Mouse (Mus musculus): ENCODE measurements at regions not wholly inside any gene's neighbourhood (a gene's known extent, or its start where the extent isn't known, plus 50 kb on each side); places are given as distances from the start of the nearest gene placed in this dataset.

DNA sequence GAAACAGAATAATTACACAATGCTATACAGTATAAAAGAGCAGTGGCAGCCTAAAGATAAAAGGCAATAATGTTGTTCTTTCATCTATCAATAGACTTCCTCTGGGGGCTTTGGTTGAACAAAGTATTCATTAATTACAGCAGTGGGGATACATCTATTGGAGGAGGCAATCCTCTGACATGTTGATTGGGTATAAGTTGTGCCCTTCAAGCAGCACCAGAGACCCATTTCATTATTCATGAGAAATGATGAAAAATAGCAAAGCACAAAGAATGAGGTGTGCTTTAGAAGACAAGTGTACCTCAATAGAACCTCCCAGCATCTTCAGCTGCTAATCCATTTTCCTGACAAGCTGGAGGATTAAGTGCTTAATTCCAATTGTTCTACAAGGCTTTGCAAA, 1444.7 kb upstream of the Flrt2 start:
- no peak overlapping the region for H3K27ac ChIP-seq (ENCODE audit: low read length)
- no peak for ATAC-seq
- no peaks in the 10 kb centered on the region for H3K4me1 ChIP-seq (replicated peaks; ENCODE audit: control insufficient read depth, insufficient read depth, low read length)
- no peaks in the 10 kb centered on the region for H3K9me3 ChIP-seq (ENCODE audit: control insufficient read depth, low read length)
- no peaks in the 10 kb centered on the region for H3K36me3 ChIP-seq (ENCODE audit: control insufficient read depth, insufficient read depth)
- no peak overlapping the region for H3K9ac ChIP-seq (replicated peaks; ENCODE audit: low read depth, low read length)
- no peak overlapping the region for H3K4me2 ChIP-seq (ENCODE audit: low read length)
- H3K27me3 ChIP-seq (replicated peaks; ENCODE audit: control insufficient read depth, insufficient read depth, low read length) = no peaks in the 10 kb centered on the region
- no peak overlapping the region for H3K4me3 ChIP-seq (replicated peaks; ENCODE audit: low read length)

DNA sequence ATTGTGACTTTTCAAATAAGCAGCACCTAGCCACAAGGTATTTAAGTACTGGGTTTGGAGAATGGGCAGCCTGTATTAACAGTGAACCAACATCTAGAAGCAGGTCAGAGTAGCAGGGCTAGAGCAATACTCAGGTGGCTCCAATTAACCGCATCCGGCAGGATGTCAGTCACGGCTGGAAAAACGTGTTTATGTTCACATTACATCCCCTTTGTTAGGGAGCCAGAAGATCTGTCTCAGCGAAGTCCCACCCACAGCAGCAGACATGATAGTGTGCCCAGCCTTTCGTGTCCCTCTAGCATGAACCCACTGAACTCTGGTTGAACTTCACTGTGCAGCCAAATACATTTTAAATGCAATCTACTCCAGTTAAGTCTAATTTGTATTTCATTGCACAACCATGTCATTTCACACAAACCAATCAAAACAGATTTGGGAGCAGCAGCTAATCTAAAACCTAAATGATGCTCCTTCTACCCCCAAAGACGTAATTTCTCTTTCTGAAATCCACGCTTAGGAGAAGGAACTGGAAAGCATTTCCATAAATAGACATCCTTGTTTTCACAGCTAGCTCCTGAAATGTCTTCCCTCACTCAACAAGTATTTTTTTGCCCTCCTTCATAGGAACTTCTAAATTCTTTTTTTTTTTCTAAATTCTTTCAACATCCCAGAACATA, 1438.9 kb upstream of the Flrt2 start:
- no peaks in the 10 kb centered on the region for H3K27me3 ChIP-seq (replicated peaks; ENCODE audit: control insufficient read depth, insufficient read depth, low read length)
- no peak overlapping the region for H3K4me2 ChIP-seq (ENCODE audit: low read length)
- no peak for ATAC-seq
- no peaks in the 10 kb centered on the region for H3K9me3 ChIP-seq (ENCODE audit: control insufficient read depth, low read length)
- no peak overlapping the region for H3K9ac ChIP-seq (replicated peaks; ENCODE audit: low read depth, low read length)
- no peak overlapping the region for H3K27ac ChIP-seq (ENCODE audit: low read length)
- WGBS = 61% methylated on average over 8 of the region's 8 CpGs
- no peak overlapping the region for H3K4me3 ChIP-seq (replicated peaks; ENCODE audit: low read length)
- no peaks in the 10 kb centered on the region for H3K4me1 ChIP-seq (replicated peaks; ENCODE audit: control insufficient read depth, insufficient read depth, low read length)
- H3K36me3 ChIP-seq (ENCODE audit: control insufficient read depth, insufficient read depth) = no peaks in the 10 kb centered on the region

- Histone ChIP-seq H3K36me3 (ENCODE audit: control insufficient read depth, insufficient read depth) (no peaks in the 10 kb centered on the region), H3K9ac (replicated peaks; ENCODE audit: low read depth, low read length) (no peak overlapping the region), H3K4me3 (replicated peaks; ENCODE audit: low read length) (no peak overlapping the region), H3K9me3 (ENCODE audit: control insufficient read depth, low read length) (no peaks in the 10 kb centered on the region), H3K4me1 (replicated peaks; ENCODE audit: control insufficient read depth, insufficient read depth, low read length) (no peaks in the 10 kb centered on the region), H3K27me3 (replicated peaks; ENCODE audit: control insufficient read depth, insufficient read depth, low read length) (no peaks in the 10 kb centered on the region), H3K27ac (ENCODE audit: low read length) (no peak overlapping the region), H3K4me2 (ENCODE audit: low read length) (no peak overlapping the region)
- ATAC-seq = no peak
- WGBS = 86% methylated on average over 2 of the region's 2 CpGs
Measured at GRCm38 (mm10) chr12:94280946-94281345, 1411.1 kb upstream of the Flrt2 start.

DNA sequence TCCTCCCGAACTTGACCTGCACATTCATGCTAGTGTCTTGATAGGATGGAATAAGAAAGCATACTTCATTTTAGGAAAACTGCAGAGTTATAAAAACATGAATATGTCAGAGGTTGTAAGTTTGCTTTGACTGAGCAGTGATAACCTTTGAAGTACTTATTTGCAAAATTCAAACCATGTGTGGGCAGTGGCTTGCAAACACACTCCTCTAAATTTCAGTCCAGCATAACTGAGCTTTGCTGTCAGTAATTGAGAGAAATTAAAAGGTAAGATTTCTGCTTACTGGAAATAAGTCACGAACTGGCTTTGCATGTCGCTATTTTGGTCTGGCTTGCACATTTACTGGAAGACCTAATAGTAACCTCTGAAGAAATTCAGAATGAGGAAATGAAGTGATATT, 1409.1 kb upstream of the Flrt2 start:
- H3K27me3 ChIP-seq (replicated peaks; ENCODE audit: control insufficient read depth, insufficient read depth, low read length) = no peaks in the 10 kb centered on the region
- no peak for ATAC-seq
- no peak overlapping the region for H3K9ac ChIP-seq (replicated peaks; ENCODE audit: low read depth, low read length)
- no peak overlapping the region for H3K4me2 ChIP-seq (ENCODE audit: low read length)
- H3K36me3 ChIP-seq (ENCODE audit: control insufficient read depth, insufficient read depth) = no peaks in the 10 kb centered on the region
- no peaks in the 10 kb centered on the region for H3K9me3 ChIP-seq (ENCODE audit: control insufficient read depth, low read length)
- no peak overlapping the region for H3K27ac ChIP-seq (ENCODE audit: low read length)
- H3K4me1 ChIP-seq (replicated peaks; ENCODE audit: control insufficient read depth, insufficient read depth, low read length) = no peaks in the 10 kb centered on the region
- 94% methylated on average over 3 of the region's 3 CpGs for WGBS
- H3K4me3 ChIP-seq (replicated peaks; ENCODE audit: low read length) = no peak overlapping the region

GRCm38 (mm10) chr12:94283572-94283971, 1408.5 kb upstream of the Flrt2 start:
- WGBS = 84% methylated on average over 3 of the region's 3 CpGs
- Histone ChIP-seq H3K4me2 (ENCODE audit: low read length) (no peak overlapping the region), H3K36me3 (ENCODE audit: control insufficient read depth, insufficient read depth) (no peaks in the 10 kb centered on the region), H3K9me3 (ENCODE audit: control insufficient read depth, low read length) (no peaks in the 10 kb centered on the region), H3K27ac (ENCODE audit: low read length) (no peak overlapping the region), H3K27me3 (replicated peaks; ENCODE audit: control insufficient read depth, insufficient read depth, low read length) (no peaks in the 10 kb centered on the region), H3K4me3 (replicated peaks; ENCODE audit: low read length) (no peak overlapping the region), H3K9ac (replicated peaks; ENCODE audit: low read depth, low read length) (no peak overlapping the region), H3K4me1 (replicated peaks; ENCODE audit: control insufficient read depth, insufficient read depth, low read length) (no peaks in the 10 kb centered on the region)
- no peak for ATAC-seq

GRCm38 (mm10) chr12:94297864-94298263, 1394.2 kb upstream of the Flrt2 start:
- no peak overlapping the region for H3K4me3 ChIP-seq (replicated peaks; ENCODE audit: low read length)

DNA sequence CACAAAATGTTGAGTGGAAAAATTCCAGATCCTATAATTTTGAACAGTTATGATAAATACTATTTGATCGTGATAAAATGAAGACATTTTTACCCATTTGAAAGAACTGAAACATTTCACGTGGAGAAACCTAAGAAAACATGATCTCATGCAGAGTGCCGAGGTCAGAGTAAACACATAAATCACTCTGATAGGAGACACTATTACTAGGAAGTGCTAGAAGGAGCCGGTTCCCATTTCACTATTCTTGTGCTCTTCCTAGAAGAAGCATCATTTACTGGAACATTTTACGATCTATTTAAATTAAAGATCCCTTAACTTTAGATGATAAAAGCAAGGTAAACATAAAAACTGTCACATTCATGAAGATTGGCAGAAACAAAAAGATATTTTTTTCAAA, 1359.7 kb upstream of the Flrt2 start:
- no peaks in the 10 kb centered on the region for H3K9me3 ChIP-seq (ENCODE audit: control insufficient read depth, low read length)
- H3K4me3 ChIP-seq (replicated peaks; ENCODE audit: low read length) = no peak overlapping the region
- no peak overlapping the region for H3K4me2 ChIP-seq (ENCODE audit: low read length)
- no peaks in the 10 kb centered on the region for H3K27me3 ChIP-seq (replicated peaks; ENCODE audit: control insufficient read depth, insufficient read depth, low read length)
- no peaks in the 10 kb centered on the region for H3K4me1 ChIP-seq (replicated peaks; ENCODE audit: control insufficient read depth, insufficient read depth, low read length)
- no peak overlapping the region for H3K9ac ChIP-seq (replicated peaks; ENCODE audit: low read depth, low read length)
- H3K36me3 ChIP-seq (ENCODE audit: control insufficient read depth, insufficient read depth) = no peaks in the 10 kb centered on the region
- no peak overlapping the region for H3K27ac ChIP-seq (ENCODE audit: low read length)
- no peak for ATAC-seq
- WGBS = 85% methylated on average over 5 of the region's 5 CpGs

More at GRCm38 (mm10) chr12:94297864-94298263, 1394.2 kb upstream of the Flrt2 start:
- no peaks in the 10 kb centered on the region for H3K4me1 ChIP-seq (replicated peaks; ENCODE audit: control insufficient read depth, insufficient read depth, low read length)
- no peaks in the 10 kb centered on the region for H3K27me3 ChIP-seq (replicated peaks; ENCODE audit: control insufficient read depth, insufficient read depth, low read length)
- no peak overlapping the region for H3K27ac ChIP-seq (ENCODE audit: low read length)
- H3K9me3 ChIP-seq (ENCODE audit: control insufficient read depth, low read length) = no peaks in the 10 kb centered on the region
- 92% methylated on average over 5 of the region's 5 CpGs for WGBS
- ATAC-seq = no peak
- H3K4me2 ChIP-seq (ENCODE audit: low read length) = no peak overlapping the region
- no peak overlapping the region for H3K9ac ChIP-seq (replicated peaks; ENCODE audit: low read depth, low read length)
- H3K36me3 ChIP-seq (ENCODE audit: control insufficient read depth, insufficient read depth) = no peaks in the 10 kb centered on the region

- no peak for ATAC-seq
- Histone ChIP-seq H3K4me2 (ENCODE audit: low read length) (no peak overlapping the region), H3K27me3 (replicated peaks; ENCODE audit: control insufficient read depth, insufficient read depth, low read length) (no peaks in the 10 kb centered on the region), H3K9ac (replicated peaks; ENCODE audit: low read depth, low read length) (no peak overlapping the region), H3K9me3 (ENCODE audit: control insufficient read depth, low read length) (no peaks in the 10 kb centered on the region), H3K27ac (ENCODE audit: low read length) (no peak overlapping the region), H3K4me3 (replicated peaks; ENCODE audit: low read length) (no peak overlapping the region), H3K36me3 (ENCODE audit: control insufficient read depth, insufficient read depth) (no peaks in the 10 kb centered on the region), H3K4me1 (replicated peaks; ENCODE audit: control insufficient read depth, insufficient read depth, low read length) (no peaks in the 10 kb centered on the region)
- WGBS = 80% methylated on average over 3 of the region's 3 CpGs
Measured at GRCm38 (mm10) chr12:94334671-94335070, 1357.4 kb upstream of the Flrt2 start.

- H3K9ac ChIP-seq (replicated peaks; ENCODE audit: low read depth, low read length) = no peak overlapping the region
- H3K4me2 ChIP-seq (ENCODE audit: low read length) = no peak overlapping the region
- no peak for ATAC-seq
- H3K27ac ChIP-seq (ENCODE audit: low read length) = no peak overlapping the region
- H3K9me3 ChIP-seq (ENCODE audit: control insufficient read depth, low read length) = no peaks in the 10 kb centered on the region
- no peaks in the 10 kb centered on the region for H3K4me1 ChIP-seq (replicated peaks; ENCODE audit: control insufficient read depth, insufficient read depth, low read length)
- H3K27me3 ChIP-seq (replicated peaks; ENCODE audit: control insufficient read depth, insufficient read depth, low read length) = no peaks in the 10 kb centered on the region
- H3K4me3 ChIP-seq (replicated peaks; ENCODE audit: low read length) = no peak overlapping the region
- 22% methylated on average over 7 of the region's 7 CpGs for WGBS
- no peaks in the 10 kb centered on the region for H3K36me3 ChIP-seq (ENCODE audit: control insufficient read depth, insufficient read depth)
Measured at GRCm38 (mm10) chr12:94349623-94350156, 1342.3 kb upstream of the Flrt2 start.

GRCm38 (mm10) chr12:94364269-94364668, 1327.8 kb upstream of the Flrt2 start:
- Histone ChIP-seq H3K36me3 (ENCODE audit: control insufficient read depth, insufficient read depth) (no peaks in the 10 kb centered on the region), H3K4me1 (replicated peaks; ENCODE audit: control insufficient read depth, insufficient read depth, low read length) (no peaks in the 10 kb centered on the region), H3K9me3 (ENCODE audit: control insufficient read depth, low read length) (no peaks in the 10 kb centered on the region), H3K9ac (replicated peaks; ENCODE audit: low read depth, low read length) (no peak overlapping the region), H3K27me3 (replicated peaks; ENCODE audit: control insufficient read depth, insufficient read depth, low read length) (no peaks in the 10 kb centered on the region), H3K4me3 (replicated peaks; ENCODE audit: low read length) (no peak overlapping the region), H3K27ac (ENCODE audit: low read length) (no peak overlapping the region), H3K4me2 (ENCODE audit: low read length) (no peak overlapping the region)
- no peak for ATAC-seq
- 38% methylated on average over 6 of the region's 6 CpGs for WGBS

Measured in forebrain, embryonic 16.5 days (tissue).